Mouse (Mus musculus) heart, adult 2 months (tissue): ENCODE measurements around the gene Git2. TPM values are rescaled to one million over a fixed set of nuclear protein-coding genes. Genes with fewer than 3 reads are reported as not detected.
A peak's percentile ranks its signal among the peaks of the same experiment; 100 is the strongest.

Experiments
- DNase-seq, 2 experiments: peaks; one replicate each; pipeline ENCODE4 v3.0.0; 2021
- H3K27ac ChIP-seq: fragments of 200-600 bp; 2 replicates; pipeline ENCODE4 v1.8.1; 2022
- H3K27me3 ChIP-seq: fragments of 200-500 bp; 2 replicates; pipeline ENCODE4 v1.6.1; 2012; ENCODE audit warnings: mild to moderate bottlenecking, low read length, inconsistent platforms, mixed read lengths; ENCODE audit not compliant: control insufficient read depth, insufficient read depth
- H3K36me3 ChIP-seq: fragments of 200-500 bp; 2 replicates; pipeline ENCODE4 v1.6.1; 2012; ENCODE audit warnings: low read length, inconsistent platforms; ENCODE audit not compliant: control insufficient read depth, insufficient read depth
- H3K4me1 ChIP-seq: fragments of 200-500 bp; 2 replicates; pipeline ENCODE4 v1.6.1; 2011; ENCODE audit warnings: low read length; ENCODE audit not compliant: control insufficient read depth, insufficient read depth
- H3K4me3 ChIP-seq: fragments of 200-600 bp; 2 replicates; pipeline ENCODE4 v1.8.1; 2022
- H3K79me2 ChIP-seq: fragments of 200-500 bp; replicated peaks from 2 replicates; pipeline ENCODE4 v1.6.1; 2012; ENCODE audit warnings: mild to moderate bottlenecking, inconsistent platforms, low read length, moderate library complexity, mixed read lengths; ENCODE audit not compliant: control insufficient read depth, insufficient read depth
- H3K9ac ChIP-seq: fragments of 200-500 bp; 2 replicates; pipeline ENCODE4 v1.6.1; 2012; ENCODE audit warnings: low read depth, mild to moderate bottlenecking, control low read depth, inconsistent platforms, low read length, mixed read lengths
- CTCF ChIP-seq: fragments of 200-600 bp; IDR thresholded peaks from 2 replicates; pipeline ENCODE4 v1.8.1; 2022; ENCODE audit warnings: antibody characterized with exemption, mild to moderate bottlenecking, moderate library complexity
- EP300 ChIP-seq: fragments of 200-500 bp; IDR thresholded peaks from 2 replicates; pipeline ENCODE4 v1.6.1; 2011; ENCODE audit warnings: low read depth, low read length, control low read depth; ENCODE audit not compliant: insufficient read depth
- POLR2A ChIP-seq: fragments of 200-500 bp; IDR thresholded peaks from 2 replicates; pipeline ENCODE4 v1.6.1; 2011; ENCODE audit warnings: mild to moderate bottlenecking, low read depth, low read length, control low read depth; ENCODE audit not compliant: insufficient read depth
- WGBS: fragments of 180-500 bp; shearing (Covaris S2); methylation state at CpG from one replicate; pipeline ENCODE4 v1.1.7; 2018; 5-methylcytosine and 5-hydroxymethylcytosine counted together
- intact Hi-C: fragments of 180-260 bp; cut with DNase I; formaldehyde crosslinking; loops from one replicate; pipeline ENCODE4 v1.15.1; 2025
- polyA plus RNA-seq: library from polyadenylated mRNA; depleted of rRNA; stranded (reverse); fragments of >200 nt; gene quantifications from 2 replicates; pipeline ENCODE4 v1.2.3, GENCODE M21; 2012
- total RNA-seq, 2 experiments: library from RNA; stranded (reverse); gene quantifications; 2 replicates each; pipeline ENCODE4 v1.2.3; 2021

Gene Git2
- total and polyA plus RNA-seq, 3 experiments: 27.6 to 32.6 (median 28.7) TPM

DNA sequence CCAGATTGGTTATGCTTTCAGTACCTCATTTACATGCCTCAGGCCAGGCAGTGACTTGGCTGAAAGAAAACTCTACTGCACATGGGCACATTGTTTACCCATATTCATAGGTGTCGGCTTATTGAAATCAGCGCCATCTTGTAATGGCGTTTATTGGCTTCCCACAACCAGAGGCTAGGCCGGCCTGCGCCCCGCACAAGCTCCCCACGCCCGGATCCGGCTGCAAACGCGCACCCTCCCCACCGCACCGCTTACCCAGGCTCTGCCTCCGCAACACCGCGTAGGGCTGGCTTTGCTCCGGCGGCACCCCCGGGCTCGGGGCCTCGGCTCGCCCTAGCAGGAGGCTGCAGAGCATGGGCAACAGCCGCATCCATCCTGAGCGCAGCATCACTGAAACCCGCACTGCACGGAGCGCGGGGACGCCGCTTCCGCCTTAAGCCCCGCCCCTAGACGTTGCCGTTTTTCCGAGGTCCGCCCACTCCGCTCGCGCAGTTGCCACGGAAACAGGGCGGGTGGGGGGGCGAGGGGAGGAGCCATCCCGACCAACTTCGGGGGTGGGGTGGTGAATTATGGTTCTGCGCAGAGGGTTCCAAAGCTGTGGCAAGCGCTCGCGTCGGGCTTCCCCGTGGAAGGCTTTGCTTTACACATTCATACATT lies 38.3 kb upstream of the Git2 start:
- peak; percentile 83 for TF ChIP-seq POLR2A
- TF ChIP-seq EP300: no peak
- TF ChIP-seq CTCF: no peak
- H3K27ac ChIP-seq: peak overlapping the region; percentile 57
- 1% methylated on average over 50 of the region's 50 CpGs for WGBS
- H3K27me3 ChIP-seq: no peaks in the 10 kb centered on the region
- intact Hi-C loops: no loop called here
- no peaks in the 10 kb centered on the region for H3K4me1 ChIP-seq
- peak overlapping the region; percentile 76 for H3K4me3 ChIP-seq
- H3K79me2 ChIP-seq: no peaks in the 10 kb centered on the region
- H3K36me3 ChIP-seq: no peaks in the 10 kb centered on the region
- peak overlapping the region; percentile 86 for H3K9ac ChIP-seq
- DNase-seq: peak; percentile 86 to 87

DNA sequence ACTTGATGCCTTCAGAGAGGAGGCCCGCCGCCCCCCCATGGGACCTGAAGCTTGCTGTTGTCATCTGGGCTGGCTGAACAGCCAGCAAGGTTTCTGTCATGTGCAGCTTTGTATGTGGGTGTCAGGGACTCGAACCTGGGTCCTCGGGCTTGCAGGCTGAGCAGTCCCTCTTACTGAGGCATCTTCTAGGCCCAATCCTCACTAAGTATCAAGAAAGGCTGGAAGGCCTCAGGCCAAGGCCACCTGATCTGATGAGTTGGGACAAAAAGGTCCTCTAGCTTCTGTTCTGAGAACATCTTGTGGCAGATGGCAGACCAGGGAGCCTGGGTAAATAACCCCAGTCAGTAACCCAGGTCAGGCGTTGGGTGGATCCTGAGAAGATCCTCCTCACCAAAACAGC lies 34.5 kb upstream of the Git2 start:
- Histone ChIP-seq H3K27ac (no peak overlapping the region), H3K36me3 (no peaks in the 10 kb centered on the region), H3K27me3 (no peaks in the 10 kb centered on the region), H3K9ac (no peak overlapping the region), H3K79me2 (no peaks in the 10 kb centered on the region), H3K4me3 (no peak overlapping the region), H3K4me1 (peaks cover 5% of the 10 kb centered on the region)
- 89% methylated on average over 5 of the region's 5 CpGs for WGBS
- intact Hi-C loops: loop anchor here (5.0 kb wide), 1 partner anchor 103 kb away; the partner anchor contains the start of gene Tchp
- TF ChIP-seq CTCF: no peak
- TF ChIP-seq EP300: no peak
- no peak for TF ChIP-seq POLR2A
- no peak for DNase-seq

DNA sequence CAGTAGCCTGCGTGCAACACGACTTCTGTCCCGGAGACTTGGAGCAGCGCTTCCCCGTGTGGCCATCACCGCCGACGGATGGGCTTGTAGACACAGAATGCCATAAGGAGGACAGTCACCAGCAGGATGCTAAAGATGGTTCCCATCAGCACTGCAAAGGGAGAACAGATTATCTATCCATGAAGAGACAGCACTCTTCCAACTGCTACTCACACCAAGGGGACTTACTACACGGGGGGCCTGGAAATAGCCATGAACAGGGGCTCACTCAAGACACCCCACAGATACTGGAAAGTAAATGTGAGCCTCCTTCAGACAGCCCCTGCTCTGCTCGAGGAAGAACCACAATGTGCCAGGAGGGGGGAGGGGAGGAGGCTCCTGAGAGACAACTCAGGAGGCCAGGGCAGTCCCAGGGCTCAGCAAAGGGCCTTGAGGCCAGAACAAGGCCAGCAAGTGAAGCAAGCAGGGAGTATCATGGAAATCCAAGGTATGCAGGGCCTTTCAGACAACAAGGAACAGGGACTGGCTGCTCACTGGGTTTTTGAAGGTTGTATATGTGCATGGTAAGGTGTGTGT lies 34.0 kb upstream of the Git2 start:
- intact Hi-C loops: loop anchor here (5.0 kb wide), 1 partner anchor 102 kb away; the partner anchor contains the start of gene Tchp
- Histone ChIP-seq H3K4me3 (no peak overlapping the region), H3K27ac (no peak overlapping the region), H3K36me3 (no peaks in the 10 kb centered on the region), H3K27me3 (no peaks in the 10 kb centered on the region), H3K9ac (no peak overlapping the region), H3K79me2 (no peaks in the 10 kb centered on the region), H3K4me1 (peaks cover 5% of the 10 kb centered on the region)
- TF ChIP-seq EP300: no peak
- TF ChIP-seq POLR2A: no peak
- TF ChIP-seq CTCF: no peak
- DNase-seq: no peak
- WGBS: 82% methylated on average over 10 of the region's 10 CpGs

DNA sequence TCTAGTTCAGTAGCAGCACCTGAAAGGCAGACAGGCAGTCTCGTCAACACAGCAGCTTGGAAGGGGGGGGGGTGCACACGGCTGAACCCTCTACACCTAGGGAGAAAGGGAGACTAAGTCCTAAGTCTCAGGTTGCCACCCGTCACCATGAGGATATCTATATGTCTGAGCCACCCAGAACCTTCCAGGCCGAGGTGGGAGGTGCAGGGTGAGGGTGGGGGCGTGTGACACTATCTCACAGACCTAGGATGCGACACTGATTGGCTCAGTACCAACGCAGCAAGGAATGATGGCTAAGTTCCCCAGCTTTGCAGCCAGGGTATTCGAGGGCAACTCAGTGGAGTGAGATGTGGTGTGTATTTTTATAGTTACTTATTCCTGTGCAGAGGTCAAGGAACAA lies 33.1 kb upstream of the Git2 start:
- intact Hi-C loops: loop anchor here (5.0 kb wide), 1 partner anchor 101 kb away; the partner anchor contains the start of gene Tchp
- Histone ChIP-seq H3K27ac (no peak overlapping the region), H3K36me3 (no peaks in the 10 kb centered on the region), H3K79me2 (no peaks in the 10 kb centered on the region), H3K27me3 (no peaks in the 10 kb centered on the region), H3K4me1 (peaks cover 5% of the 10 kb centered on the region), H3K9ac (no peak overlapping the region), H3K4me3 (no peak overlapping the region)
- TF ChIP-seq CTCF (no peak), EP300 (no peak), POLR2A (no peak)
- no peak for DNase-seq
- 78% methylated on average over 8 of the region's 8 CpGs for WGBS

DNA sequence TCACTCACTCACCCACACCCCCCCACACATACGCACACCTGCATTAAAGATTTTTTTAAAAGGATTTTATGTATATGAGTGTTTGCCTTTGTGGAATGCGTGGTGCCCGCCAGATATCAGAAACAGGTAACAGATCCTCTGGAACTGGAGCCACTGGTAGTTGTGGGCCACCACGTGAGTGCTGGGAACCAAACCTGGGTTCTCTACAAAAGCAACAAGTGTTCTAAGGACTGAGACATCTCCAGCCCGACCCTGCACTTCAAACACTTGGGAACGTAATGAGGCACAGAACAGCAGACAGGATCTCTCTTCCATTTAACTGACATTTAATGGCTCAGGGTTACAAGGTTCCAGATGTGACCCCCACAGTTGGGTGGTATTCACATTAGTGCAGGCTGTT lies 32.6 kb upstream of the Git2 start:
- H3K79me2 ChIP-seq: no peaks in the 10 kb centered on the region
- H3K27ac ChIP-seq: no peak overlapping the region
- TF ChIP-seq EP300 (no peak), CTCF (no peak), POLR2A (no peak)
- no peak overlapping the region for H3K9ac ChIP-seq
- no peak for DNase-seq
- no peaks in the 10 kb centered on the region for H3K36me3 ChIP-seq
- H3K4me1 ChIP-seq: peaks cover 5% of the 10 kb centered on the region
- H3K4me3 ChIP-seq: no peak overlapping the region
- 79% methylated on average over 6 of the region's 6 CpGs for WGBS
- H3K27me3 ChIP-seq: no peaks in the 10 kb centered on the region
- intact Hi-C loops: loop anchor here (5.0 kb wide), 1 partner anchor 101 kb away; the partner anchor contains the start of gene Tchp

DNA sequence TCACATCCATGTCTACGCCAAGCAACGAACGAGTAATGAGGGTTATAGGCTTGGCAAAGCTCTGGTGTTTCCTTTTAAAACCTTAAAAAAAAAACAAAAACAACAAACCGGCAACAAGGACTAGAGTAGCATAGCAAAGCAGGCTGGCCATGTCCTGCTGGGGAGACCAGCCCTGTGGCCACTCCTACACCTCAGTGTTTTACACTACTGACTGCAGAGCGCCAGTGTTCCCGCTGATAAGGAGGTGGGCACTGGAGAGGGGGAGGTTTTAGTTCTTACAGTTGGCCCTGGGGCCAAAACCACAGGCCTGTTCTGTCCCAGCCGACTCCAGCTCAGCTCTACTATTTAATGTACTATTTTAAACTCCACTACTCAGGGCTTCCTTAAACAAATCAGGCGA lies 32.2 kb upstream of the Git2 start:
- Histone ChIP-seq H3K79me2 (no peaks in the 10 kb centered on the region), H3K36me3 (no peaks in the 10 kb centered on the region), H3K4me3 (no peak overlapping the region), H3K27ac (peak overlapping the region; percentile 84; the same call in 1 of the 2 replicates), H3K4me1 (peaks cover 5% of the 10 kb centered on the region), H3K27me3 (no peaks in the 10 kb centered on the region), H3K9ac (no peak overlapping the region)
- WGBS: 18% methylated on average over 8 of the region's 8 CpGs
- TF ChIP-seq CTCF (no peak), POLR2A (no peak), EP300 (no peak)
- no peak for DNase-seq
- intact Hi-C loops: loop anchor here (5.0 kb wide), 1 partner anchor 100 kb away; the partner anchor contains the start of gene Tchp
